Mouse (Mus musculus): ENCODE measurements around the gene Ddi2. TPM values are rescaled to one million over a fixed set of nuclear protein-coding genes. Genes with fewer than 3 reads are reported as not detected.
"Not testable (repeated sequence)": the region's sequence is repeated elsewhere in the genome, so short reads cannot be mapped to it uniquely, and the experiment has no call there.

Gene Ddi2
- total RNA-seq (2015): 15.0 and 18.7 TPM in 2 replicates
- 23.7 and 29.4 TPM in 2 replicates for total RNA-seq (2017)

DNA sequence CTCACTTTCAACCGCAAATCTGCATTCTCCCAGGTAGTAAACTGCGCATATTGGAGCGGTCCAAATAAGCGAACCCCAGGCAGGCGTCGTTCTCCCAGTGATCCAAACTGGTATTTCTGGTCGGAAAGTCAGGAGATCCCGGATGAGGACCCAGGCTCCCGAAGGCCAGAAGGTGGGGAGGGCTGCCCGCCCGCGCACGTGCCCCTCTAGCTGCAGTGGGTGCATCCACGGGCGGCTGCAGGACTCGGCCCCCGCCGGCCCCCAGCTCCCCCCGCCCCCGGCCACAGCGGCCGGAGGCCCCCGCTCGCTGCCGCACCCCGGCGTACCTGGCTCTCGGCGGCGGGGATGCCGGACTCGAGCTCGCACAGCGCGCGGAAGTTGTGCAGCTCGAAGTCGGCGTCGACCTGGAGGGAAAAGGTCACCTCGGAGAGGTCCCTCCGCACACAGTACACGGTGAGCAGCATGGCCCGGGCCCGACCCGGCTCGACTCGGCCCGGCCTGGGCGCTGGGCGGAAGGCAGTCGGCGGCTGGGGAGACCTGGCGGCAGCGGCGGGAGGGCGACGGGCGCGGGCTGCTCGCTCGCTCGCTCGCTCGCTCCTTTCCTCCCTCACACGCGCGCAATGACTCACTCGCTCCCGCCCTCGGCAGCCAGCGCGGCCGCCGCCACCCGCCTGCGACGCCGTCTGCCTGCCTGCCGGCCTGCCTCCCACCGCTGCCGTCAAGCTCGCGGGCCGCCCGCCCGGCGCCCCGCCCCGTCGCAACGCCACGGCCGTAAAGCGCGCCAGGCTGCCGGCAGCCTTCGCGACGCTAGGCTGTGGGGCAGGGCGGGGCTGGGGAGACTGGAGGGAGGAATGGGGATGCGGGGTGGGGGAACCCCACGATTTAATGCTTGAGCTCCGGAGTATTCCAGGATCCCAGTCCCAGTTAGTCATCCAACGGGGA, at the start of gene Ddi2:
TSS of gene Ddi2 (minus strand) at position 689 of the 942 bp plus-strand sequence.
- ATAC-seq (replicated peaks; ENCODE audit: poor library complexity): peak; percentile 83

DNA sequence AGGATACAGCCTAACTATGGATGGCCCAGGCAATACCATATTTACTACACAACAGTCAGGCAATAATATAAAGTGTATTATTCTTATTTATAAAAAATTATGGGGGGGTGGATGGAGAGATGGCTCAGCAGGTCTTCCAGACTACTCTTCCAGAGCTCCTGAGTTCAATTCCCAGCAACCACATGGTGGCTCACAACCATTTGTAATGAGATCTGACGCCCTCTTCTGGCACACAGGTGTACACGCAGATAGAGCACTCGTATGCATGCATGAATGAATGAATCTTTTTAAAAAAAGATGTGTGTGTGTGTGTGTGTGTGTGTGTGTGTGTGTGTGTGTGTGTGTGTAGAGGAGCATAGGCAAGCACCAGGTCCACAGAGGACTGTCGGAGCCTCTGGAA, 49.8 kb upstream of the Ddi2 start:
- not testable (repeated sequence) for ATAC-seq (replicated peaks; ENCODE audit: poor library complexity)

DNA sequence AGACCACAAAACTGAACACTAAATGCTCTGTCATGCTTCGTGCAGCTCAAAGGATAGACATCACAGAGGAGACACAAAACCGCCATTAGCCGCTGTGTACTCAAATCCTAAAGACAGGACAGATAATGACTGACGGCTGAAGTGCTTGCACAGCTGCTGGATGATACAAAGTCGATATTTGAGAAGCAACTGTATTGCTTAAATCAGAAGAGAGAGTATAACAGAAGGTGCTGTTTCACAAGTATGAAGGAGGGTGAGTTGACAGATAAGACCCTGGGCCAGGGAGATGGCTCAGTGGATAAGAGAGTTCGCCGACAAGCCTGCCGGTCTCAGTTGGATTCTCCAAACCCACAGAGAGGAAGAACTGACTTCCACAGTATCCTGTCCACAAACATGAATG, 48.6 kb upstream of the Ddi2 start:
- peak; percentile 38 for ATAC-seq (replicated peaks; ENCODE audit: poor library complexity)

DNA sequence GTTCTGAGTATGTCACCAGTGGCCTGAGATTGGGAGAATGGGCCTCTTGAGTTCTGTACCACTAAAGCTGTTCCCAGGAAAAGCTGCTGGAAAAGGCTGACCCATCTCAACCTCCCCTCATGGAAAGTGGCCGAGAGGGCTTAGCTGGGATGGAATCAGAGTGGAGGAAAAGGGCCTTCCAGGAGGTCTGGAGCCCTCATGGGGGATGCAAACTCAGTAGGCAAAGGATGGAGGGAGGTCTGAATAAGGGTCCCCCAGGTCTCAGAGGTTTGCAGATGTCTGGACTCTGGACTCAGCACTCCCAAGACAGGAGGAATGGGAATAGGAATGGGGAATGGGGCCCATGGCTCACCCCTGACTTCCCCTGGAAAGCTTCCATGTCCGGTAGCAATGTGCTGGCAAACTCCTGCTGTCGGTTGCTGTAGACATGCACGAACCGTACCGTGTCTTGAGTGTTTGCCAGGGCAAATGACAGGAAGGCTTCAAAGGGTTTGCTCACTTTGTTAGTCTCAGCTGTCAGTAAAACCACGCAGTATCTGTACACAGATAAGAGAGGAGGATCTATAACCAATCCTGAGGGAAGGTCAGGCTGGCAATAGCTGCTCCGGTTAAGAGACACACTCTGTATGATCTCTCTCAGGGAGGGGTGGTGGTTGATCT, 46.4 kb upstream of the Ddi2 start:
- no peak for ATAC-seq (replicated peaks; ENCODE audit: poor library complexity)

DNA sequence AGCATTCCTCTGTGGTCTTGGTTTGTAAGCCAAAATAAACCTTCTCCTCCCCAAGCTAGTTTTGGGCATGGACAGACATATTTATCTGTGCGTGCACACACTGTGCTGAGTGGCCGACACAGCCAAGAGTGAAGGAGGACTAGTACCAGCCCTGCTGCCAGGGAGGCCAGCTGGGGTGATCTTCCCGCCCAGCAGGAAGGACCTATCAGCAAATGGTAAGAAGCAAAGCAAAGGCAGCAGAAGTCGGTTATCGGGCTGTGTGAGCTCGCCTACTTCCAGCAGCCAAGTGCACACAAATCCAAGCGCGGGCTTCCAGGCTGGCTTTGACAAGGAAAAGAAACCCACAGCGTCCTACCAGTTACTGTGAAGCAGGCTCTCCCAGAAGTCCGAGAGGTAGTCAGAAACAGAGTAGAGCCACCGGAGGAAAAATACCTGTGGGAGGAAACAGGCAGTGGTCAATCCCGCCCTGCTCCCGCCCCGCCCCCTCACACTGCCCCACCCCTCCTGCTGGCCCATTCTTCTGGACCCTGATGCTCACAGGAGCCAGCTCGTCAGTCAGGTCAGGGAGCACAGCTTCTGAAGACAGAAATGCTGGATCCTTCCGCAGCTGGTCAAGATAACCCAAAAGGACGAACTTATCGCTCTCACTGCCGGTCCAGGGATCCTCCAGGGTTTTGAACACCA, 44.3 kb upstream of the Ddi2 start:
- peak; percentile 86 for ATAC-seq (replicated peaks; ENCODE audit: poor library complexity)

DNA sequence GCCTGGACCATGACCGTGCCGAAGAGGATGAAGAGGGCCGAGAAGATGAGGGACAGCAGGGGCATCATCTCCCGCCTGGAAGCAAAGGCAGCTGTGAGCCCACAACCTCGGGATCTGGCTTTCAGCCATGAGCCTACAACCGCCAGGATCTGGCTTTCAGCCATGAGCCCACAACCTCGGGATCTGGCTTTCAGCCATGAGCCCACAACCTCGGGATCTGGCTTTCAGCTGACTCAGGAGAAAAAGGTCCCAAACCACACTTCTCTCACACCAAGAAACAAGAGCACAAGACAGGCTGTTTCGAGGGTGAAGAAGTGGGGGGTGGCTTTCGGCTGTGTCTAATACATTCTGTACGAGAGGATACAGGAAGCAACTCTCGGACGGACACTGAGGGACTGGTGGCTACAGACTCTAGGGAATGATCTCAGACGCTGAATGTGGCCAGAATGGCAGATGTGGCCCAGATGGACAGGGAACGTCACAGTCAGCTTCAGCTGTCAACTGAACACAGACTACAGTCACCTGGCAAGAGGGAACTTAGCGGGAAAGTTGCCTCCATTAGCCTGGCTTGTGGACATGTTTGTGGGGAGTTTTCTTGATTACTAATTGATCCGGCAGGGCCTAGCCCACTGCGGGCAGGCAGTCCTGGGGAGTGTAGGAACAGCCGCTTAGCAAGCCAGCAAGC, 43.6 kb upstream of the Ddi2 start:
- ATAC-seq (replicated peaks; ENCODE audit: poor library complexity): no peak; the same call in none of the 2 replicates

DNA sequence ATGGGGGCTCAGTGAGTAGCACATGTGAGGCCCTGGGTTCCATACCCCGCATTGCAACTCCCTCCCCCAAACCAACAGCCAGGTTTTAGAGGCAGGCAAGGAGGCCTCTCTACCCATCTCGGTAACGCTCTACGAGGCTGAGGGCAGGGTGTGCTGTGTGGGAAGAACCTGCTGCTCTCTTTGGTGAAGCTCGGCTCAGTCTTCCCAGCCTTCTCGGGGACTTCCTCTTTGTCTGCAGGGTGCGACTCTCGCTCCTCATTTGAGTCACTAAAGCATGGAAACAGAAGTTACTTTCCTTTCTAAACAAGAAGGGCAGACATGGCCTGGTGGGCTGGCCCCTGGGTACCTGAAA, 43.1 kb upstream of the Ddi2 start:
- ATAC-seq (replicated peaks; ENCODE audit: poor library complexity): peak; percentile 47

DNA sequence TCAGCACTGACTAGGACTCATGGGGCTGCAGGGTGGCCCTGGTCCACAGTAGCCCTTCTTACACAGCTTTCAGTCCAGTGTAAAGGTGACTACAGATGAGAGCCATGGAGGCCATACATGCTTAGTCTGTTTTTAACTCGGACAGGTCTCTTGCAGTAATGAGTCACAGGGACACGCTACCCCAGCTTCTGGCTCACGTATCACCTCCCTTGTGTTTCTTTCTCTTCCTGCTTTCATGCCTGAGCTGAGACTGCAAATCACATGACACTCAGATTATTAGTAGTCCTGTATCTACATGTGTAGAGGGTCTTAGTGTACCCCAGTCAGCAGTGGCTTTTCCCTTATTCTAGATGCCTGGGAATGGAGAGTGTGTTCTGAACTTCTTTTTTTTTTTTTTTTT, 41.8 kb upstream of the Ddi2 start:
- ATAC-seq (replicated peaks; ENCODE audit: poor library complexity): no peak

DNA sequence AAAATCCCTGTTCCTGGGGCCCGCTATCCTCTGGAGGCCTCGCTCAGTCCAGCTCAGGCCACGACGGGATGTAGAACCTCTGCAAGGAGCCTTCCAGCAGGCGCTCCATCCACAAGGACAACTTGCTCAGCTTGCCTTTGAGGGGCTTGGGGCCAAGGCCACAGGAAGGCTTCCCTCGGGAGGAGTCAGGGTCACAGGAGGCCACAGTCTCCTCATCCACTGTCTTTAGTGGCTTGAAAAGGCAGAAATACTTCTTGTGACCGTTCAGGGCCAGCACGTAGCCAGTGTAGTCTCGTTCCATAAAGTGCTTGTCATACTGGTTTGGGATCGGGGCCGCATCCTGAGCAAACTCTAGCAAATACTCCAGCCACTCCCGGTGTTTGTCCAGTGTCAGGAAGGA, 40.3 kb upstream of the Ddi2 start:
- ATAC-seq (replicated peaks; ENCODE audit: poor library complexity): no peak

DNA sequence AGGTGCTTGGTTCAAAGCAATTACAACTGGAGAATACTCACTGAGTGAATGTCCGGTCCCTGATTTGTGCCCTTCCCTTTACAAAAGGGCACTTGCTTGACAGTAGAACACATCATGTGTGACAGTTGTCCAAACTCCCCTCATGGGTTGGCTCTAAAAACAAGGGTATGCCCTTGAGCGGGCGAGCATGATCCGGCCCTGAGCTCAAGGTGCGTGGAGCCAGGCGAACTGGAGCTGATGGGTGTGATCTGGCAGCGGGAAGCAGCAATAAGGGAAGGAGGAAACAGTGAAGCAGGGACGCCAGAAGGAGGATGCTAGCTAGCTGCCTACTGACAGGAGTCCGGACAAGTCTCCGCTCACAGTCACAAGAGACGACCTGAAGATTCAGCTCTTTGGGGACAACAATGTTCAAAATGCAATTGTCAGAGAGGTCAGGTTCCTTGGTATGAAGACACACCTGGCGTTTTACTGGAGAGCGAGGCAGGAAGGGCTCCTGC, 38.9 kb upstream of the Ddi2 start:
- ATAC-seq (replicated peaks; ENCODE audit: poor library complexity): no peak

DNA sequence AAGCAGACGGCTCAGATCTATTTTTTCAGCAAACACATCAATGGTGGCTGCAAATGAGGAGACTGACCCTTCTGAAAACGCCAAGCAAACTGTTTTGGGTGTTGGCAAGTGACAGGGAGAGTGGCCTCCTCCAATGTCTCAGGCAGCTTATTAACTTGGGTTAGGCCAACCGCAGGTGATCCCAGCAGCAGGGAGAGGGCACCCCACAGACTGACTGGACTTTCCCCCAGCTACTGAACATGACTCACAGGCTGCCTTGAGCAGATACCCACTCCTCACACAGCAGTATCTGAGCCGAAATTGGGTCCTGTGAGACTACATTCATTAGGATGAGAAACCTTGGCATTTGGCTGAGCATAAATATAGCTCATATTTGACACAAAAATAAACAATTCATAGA, 37.7 kb upstream of the Ddi2 start:
- ATAC-seq (replicated peaks; ENCODE audit: poor library complexity): no peak

DNA sequence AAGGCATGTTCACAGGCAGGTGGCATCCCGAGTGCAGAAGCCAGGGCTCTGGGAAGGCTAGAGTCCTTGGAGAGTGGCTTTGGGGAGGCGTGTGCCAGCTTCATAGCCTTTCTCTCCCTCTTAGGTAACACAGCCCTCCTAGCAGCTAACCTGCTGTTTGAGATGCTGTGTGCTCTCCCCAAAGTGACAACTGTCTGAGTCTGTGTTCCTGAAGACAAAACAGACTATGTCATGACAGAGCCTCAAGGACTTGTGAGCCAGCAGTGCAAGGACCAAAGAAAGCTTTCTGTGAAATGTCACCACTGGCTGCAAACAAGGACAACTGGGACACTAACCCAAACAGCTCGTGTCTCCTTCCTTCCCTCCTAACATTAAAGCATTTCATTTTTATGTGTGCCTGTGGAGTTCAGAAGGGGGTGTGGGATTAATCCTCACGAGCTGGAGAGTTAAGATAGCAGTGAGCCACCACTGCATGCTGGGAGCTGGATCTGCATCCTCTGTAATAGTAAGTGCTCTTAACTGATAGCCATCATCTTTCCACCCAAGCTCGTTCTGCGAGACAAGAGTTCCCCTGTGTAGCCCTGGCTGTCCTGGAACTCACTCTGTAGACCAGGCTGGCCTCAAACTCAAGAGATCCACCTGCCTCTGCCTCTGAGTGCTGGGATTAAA, 35.8 kb upstream of the Ddi2 start:
- peak; percentile 76 for ATAC-seq (replicated peaks; ENCODE audit: poor library complexity)

DNA sequence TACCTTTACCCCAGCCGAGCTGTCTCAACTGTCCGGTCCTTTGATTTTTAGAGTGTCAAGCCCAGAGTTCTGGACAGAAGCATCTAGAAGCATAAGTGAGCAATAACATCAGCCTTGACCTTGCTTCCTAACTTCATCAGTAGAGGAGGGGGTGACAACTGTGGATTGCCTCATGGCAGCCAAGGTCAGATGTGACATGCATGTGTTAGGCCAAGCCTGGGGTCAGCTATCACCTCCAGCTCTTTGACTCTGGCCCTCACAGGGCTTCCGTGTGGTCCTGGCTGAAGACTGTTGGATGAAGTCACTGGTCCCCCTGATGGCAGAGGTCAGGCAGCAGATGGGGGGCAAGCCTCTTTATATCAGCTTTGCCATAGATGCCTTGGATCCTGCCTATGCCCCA, 33.9 kb upstream of the Ddi2 start:
- no peak for ATAC-seq (replicated peaks; ENCODE audit: poor library complexity)

DNA sequence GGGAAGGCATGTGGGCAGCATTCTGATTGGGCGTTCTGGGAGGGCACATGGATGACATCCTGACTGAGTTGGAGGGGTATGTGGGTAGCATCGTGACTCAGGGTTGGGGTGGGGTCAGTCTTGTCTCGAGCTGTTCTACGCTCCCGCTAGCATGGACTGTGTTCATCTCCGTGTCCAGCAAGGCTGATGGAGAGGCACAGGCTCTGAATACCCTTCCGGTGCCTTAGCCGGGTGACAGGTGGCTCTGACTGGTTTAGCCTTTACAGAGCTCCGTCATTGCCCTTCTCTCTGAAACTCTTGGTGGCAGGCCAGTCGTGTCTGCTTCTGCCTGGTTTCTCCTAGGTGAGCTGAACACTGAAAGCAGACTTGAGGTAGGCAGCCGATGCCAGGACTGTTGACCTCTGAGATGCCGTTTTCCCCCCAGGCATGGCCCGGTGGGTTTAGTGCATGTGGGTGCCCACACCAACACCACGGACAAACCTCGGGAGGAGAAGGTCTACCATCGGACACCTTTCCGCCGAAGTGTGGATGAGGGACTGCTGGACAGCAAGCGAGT, 32.2 kb upstream of the Ddi2 start:
- no peak for ATAC-seq (replicated peaks; ENCODE audit: poor library complexity)

DNA sequence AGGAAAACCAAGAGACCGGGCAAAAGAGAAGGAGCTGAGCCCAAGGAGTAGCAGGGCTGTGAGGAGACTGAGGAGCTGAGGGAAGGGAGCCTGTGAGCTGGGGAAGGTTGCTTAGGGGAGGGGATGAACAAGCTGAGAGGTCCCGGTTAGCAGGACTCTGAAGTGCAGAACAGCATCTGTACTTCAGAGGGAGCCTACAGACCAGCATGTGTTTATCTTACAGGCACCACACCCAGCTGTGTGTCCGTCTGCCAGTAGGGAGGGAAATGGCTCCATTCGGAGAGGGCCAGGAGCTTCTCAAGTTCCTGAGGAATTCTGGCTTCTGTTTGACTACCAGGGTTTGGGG, 28.8 kb upstream of the Ddi2 start:
- ATAC-seq (replicated peaks; ENCODE audit: poor library complexity): peak; percentile 79

DNA sequence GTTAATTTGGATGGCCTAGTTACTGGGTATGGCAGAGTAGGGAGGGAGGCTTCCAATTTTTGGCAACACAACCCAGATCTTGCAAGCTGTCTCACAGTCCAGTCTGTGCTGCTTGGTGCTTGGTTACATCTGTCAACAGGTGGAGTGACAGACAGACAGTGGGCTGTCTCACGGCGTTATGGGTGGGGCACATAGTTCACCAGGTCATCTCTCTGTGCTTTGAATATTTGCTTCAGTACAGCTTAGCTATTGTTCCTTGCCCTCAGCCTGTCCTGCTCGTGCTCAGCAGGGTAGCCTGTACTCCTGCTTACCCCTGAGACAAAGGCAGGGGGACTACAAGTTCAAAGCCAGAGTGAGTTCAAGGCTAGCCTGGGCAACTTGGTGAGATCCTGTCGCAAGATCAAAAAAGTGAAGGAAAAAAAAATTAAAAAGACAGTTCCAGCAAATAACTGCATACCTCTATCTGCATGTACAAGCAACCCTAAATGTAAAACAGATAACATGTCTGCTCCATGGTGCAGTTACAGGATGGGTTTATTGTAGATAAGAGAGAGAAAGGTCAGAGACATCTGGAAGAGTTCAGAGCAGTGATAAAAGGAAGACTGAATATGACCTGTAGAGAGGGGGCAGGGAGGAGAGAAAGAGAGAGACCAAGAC, 28.3 kb upstream of the Ddi2 start:
- ATAC-seq (replicated peaks; ENCODE audit: poor library complexity): peak; percentile 73

DNA sequence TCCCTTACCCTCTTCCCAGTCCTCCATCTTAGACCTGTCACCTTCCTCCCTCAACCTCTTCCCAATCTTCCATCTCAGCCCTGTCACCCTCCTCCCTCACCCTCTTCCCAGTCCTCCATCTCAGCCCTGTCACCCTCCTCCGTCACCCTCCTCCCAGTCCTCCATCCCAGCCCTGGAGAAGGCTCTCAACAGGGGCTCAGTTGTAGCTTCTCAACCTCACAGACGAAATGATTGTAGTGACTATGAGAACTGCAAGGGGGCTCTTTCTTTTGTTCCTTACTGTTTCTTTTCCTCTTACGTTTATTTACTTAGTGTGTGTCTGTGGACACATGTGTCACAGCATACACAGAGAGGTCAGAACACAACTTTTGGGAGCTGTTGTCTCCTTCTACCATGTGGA, 27.6 kb upstream of the Ddi2 start:
- ATAC-seq (replicated peaks; ENCODE audit: poor library complexity): no peak

DNA sequence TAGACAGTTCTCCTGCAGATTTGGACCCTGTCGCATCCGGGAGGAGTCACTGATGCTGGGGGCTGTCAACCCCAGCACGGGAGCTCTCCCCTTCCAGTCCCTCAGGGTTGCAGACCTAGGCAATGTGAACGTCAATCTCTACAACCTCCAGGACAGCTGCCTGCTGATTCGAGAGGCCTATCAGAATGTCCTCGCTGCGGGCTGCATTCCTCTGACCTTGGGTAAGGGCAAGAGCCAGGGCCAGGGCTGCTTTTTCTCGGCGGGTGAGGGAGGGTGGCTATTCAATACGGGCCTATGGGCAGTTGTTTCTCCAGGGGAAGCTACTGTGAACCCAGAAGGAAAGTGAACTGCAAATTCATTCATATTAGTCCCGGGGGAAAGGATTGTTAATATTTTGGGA, 26.3 kb upstream of the Ddi2 start:
- ATAC-seq (replicated peaks; ENCODE audit: poor library complexity): no peak

DNA sequence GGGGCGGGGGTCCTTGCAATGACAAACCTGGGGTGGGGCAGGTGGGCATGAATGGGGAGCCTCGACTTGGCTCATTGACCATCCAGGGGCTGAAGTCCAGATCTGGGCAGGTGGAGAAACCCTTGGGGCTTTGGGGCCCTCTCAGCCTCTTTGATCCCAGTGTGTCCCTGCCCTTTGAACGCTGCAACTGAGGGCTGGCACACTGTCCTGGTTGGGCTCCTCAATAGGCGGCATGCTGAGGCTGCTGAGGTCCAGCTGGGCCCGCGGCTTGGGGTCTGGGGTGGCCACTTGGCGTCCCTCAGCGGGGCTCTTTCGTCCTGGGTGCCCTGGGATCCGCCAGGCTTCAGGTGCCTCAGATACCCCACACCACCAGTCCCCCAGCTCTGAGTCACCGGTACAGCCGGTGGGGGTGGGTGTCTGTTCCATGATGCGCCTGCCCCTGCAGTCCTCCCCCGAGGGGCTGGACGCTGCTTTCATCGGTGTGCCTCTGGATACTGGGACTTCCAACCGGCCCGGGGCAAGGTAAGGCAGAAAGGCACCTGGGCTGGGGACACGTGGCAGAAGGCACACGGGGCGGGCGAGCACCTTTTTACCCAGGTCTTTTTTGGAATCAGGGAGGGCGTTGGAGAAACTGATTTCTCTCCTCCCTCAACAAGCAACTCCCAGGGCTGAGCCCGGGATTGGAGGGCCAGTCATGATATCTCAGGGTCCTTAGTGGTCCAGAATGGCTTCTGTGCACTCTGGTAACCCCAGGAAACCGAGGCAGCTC, 23.5 kb upstream of the Ddi2 start, which contains the start of gene Agmat:
TSS of gene Agmat (plus strand) at position 95 of the 769 bp plus-strand sequence.
- ATAC-seq (replicated peaks; ENCODE audit: poor library complexity): no peak

Data from megakaryocyte progenitor cell, adult 5-6 weeks (primary cell).